Mouse (Mus musculus) C3H10T1/2 (cell line): ENCODE data around the gene Scn4a. TPM values are rescaled to one million over a fixed set of nuclear protein-coding genes. Genes with fewer than 3 reads are reported as not detected.

ENCODE experiments used
- polyA plus RNA-seq, 2 experiments: library from polyadenylated mRNA; unstranded; fragments of >200 nt; fragmentation: generic; extraction: Trizol; gene quantifications; one replicate each; pipeline ENCODE4 v1.2.1; 2012; ENCODE audit warnings: missing spikeins in 2 of 2

Gene Scn4a
- polyA plus RNA-seq, result under 1 TPM in 1 of 2 experiments, not detected in 1; 0.02 TPM

DNA sequence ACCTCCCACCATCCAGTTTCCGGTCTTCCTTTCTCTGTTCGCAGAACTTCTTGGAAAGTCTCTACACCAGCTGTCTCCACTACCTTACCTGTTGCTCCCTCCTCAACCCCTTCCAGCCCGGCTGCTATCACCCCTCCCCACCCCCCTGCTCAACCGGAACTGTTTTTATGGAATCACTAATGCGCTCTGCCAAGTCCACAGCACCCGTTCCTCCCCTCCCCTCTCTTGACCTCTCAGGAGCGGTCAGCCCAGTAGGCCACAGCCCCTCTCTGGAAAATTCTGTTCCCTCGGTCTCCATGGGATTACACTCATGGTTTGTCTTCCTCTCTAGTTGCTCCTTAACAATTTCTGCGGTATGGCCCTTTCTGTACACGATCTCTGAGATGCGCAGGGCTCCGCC, at the start of gene Scn4a:
Scn4a (minus strand) TSS at position 101 of the 400 bp plus-strand sequence.

DNA sequence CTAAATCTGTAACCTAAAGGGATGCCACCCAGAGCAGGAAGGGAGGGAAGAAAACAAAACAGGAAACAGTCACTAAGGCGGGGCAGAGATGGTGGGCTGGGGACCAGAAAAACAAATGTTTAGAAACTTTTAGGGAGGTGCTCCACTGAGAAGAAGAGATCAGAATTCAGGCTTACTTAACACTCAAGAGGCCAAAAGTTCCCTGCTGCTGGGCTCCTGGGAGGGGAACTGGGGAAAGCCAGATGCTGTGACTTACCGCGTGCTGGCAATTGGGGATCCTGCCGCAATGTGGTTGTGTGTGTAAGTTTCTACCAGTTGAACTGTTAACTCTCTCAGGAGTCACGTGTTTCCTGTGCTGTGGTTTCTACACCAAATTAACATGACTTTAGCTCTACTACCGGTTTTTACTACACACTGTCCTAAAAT, 34.7 kb upstream of the Scn4a start, which contains the start of gene Icam2:
Icam2 (minus strand) TSS at position 285 of the 426 bp plus-strand sequence.

DNA sequence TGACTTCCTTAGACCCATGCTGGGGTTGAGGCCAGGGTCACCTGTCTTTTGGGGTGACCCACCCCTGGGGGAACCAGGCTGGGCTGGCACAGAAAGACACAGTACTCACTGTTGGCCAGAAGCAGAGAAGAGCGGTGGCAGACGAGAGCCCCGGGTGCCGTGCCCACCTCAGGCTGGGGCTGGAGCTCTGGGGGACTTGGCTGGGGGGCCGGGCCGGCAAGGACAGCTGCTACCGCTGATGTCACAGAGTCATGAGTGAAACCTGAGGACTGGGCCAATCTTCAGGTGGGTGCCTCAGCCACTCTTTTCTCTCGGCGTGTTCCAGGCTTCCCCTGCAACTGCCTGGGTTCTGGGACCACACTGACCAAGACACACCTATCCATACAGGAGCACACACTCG, 12.3 kb upstream of the Scn4a start, which contains the start of gene Prr29:
Prr29 (plus strand) TSS at position 107 of the 400 bp plus-strand sequence.

DNA sequence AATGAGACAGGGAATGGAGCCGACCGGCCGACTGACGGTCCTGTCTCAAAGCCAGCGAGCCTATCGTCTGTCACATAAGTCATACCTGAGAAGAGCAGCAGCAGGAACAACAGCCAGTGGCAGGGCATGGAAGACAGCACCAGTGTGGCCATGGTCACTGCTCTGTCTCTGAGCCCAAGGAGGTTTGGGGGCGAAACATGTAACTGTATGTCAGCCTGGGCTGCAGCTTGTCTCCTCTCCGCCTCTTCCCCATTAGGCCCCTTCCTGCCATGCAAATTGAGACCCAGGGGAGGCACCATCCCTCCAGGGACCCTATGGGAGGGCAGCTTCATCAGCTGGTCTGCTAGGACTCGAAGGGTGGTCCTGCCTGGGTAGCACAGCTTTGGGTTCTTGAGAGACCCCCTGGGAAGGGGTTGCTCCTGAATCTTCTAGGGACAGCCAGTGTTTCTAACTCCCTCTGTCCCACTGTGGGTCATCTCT, 38.7 kb downstream of the Scn4a start, which contains the start of gene Cd79b:
Cd79b (minus strand) TSS at position 430 of the 480 bp plus-strand sequence.

DNA sequence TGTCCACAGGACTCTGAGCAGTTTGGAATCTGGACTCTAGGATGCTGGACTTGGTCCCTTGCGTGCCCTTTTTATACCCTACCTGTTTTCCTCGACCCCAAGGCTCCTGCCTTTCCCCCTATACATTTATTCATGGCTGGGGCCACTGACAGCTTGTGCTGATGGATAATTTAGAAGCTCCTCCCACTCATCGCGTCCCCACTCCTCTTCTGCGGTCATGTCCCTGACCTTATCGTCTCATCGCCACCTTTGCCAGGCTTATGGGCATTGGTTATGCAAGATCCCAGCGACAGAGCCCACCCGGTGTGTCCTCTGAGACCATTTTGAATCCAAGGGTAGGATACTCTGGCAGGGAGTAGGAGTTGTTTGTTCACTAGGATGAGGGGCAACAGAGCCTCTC, 51.3 kb downstream of the Scn4a start, which contains the start of gene Gh:
Gh (minus strand) TSS at position 101 of the 400 bp plus-strand sequence.

GRCm38 (mm10) chr11:106276454-106276853, 76.6 kb downstream of the Scn4a start, which contains the start of gene Tcam1:
Tcam1 (plus strand) TSS chr11:106276672.

DNA sequence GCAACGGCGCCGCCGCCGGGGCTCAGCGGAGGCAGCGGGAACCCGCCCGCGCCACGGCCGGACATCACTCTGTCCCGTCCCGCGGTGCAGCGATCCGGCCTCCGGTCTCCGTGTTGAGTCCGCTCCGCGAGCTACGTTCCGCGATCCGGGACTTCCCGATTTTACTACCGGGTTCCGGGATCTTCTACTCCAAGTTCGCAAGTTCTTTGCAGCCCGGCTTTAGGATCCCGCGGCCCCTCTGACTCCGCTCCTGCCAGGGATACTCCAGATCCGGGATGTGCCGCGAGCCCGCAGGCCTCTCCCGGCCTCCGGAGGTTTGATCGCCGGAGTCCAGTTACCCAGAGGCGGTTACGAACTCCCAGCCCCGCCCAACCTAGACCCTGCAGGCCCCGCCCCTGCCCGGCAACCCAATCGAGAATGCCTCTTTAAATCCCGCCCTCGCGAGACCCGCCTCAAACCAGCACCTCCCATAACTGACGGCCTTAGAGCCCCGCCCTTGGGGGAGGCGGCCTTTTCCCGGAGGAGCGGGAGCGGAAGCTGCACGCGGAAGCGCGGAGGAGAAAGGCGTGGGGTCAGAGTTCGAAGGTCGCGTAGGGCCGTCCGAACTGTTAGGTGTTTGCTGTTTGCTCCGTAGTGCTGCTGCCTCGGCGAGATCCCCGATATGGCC, 80.3 kb downstream of the Scn4a start, which contains the start of gene Smarcd2:
Smarcd2 (minus strand) TSS at position 329 of the 667 bp plus-strand sequence.

Other genes starting within 250 kb of the Scn4a start
- gene Gm10840, start 192.4 kb downstream of the Scn4a start, polyA plus RNA-seq, result 1 to 10 TPM in 1 of 2 experiments, not detected in 1; 1.1 TPM
- 10 to 100 TPM; 71.9 to 89.6 TPM for gene Limd2, start 192.4 kb downstream of the Scn4a start, polyA plus RNA-seq
- gene Strada, start 151.1 kb downstream of the Scn4a start, polyA plus RNA-seq, result 10 to 100 TPM; 15.6 to 21.2 TPM
- gene Ccdc47, start 136.9 kb downstream of the Scn4a start, polyA plus RNA-seq, result 10 to 100 TPM in 1 of 2 experiments, 1 to 10 TPM in 1; 3.0 to 18.7 TPM
- 10 to 100 TPM in 1 of 2 experiments, 1 to 10 TPM in 1; 2.8 to 28.5 TPM for gene Ddx42, start 136.4 kb downstream of the Scn4a start, polyA plus RNA-seq
- 10 to 100 TPM; 19.5 to 25.6 TPM for gene Ftsj3, start 97.2 kb downstream of the Scn4a start, polyA plus RNA-seq
- 100 to 1,000 TPM; 181 to 374 TPM for gene Psmc5, start 97.1 kb downstream of the Scn4a start, polyA plus RNA-seq
- 10 to 100 TPM; 42.5 to 74.2 TPM for gene Smarcd2, start 80.3 kb downstream of the Scn4a start, polyA plus RNA-seq
- under 1 TPM; 0.07 to 0.14 TPM for gene Tcam1, start 76.6 kb downstream of the Scn4a start, polyA plus RNA-seq
- under 1 TPM; 0.05 to 0.09 TPM for gene Gh, start 51.4 kb downstream of the Scn4a start, polyA plus RNA-seq
- gene Cd79b, start 38.5 kb downstream of the Scn4a start, polyA plus RNA-seq, result under 1 TPM in 1 of 2 experiments, not detected in 1; 0.06 TPM
- gene Prr29, start 12.2 kb upstream of the Scn4a start, polyA plus RNA-seq, result not detected
- gene Icam2, start 34.8 kb upstream of the Scn4a start, polyA plus RNA-seq, result under 1 TPM in 1 of 2 experiments, not detected in 1; 0.13 TPM
- 1 to 10 TPM in 1 of 2 experiments, under 1 TPM in 1; 0.71 to 5.3 TPM for gene Ern1, start 134.6 kb upstream of the Scn4a start, polyA plus RNA-seq